Mouse (Mus musculus) liver, embryonic 11.5 days (tissue): Measurements from ENCODE around the gene Rhbdl3. TPM values are rescaled to one million over a fixed set of nuclear protein-coding genes. Genes with fewer than 3 reads are reported as not detected.
"Not testable (repeated sequence)": the region's sequence is repeated elsewhere in the genome, so short reads cannot be mapped to it uniquely, and the experiment has no call there.

Experiments
- ATAC-seq: fragments of 200-750 bp; cut with Nextera tagmentation; replicated peaks from 2 replicates; pipeline ENCODE4 v1.8.0; 2017; ENCODE audit warnings: moderate number of reproducible peaks, mild to moderate bottlenecking, moderate TSS enrichment, moderate library complexity; ENCODE audit not compliant: low FRiP score
- DNase-seq: peaks from one replicate; pipeline ENCODE4 v3.0.0-alpha.2; 2017; ENCODE audit warnings: low spot score
- H3K27ac ChIP-seq: fragments of 300-500 bp; sonication (generic); 2 replicates; pipeline ENCODE4 v1.5.1; 2014; ENCODE audit warnings: mild to moderate bottlenecking, low read depth, low read length, control low read depth
- H3K27me3 ChIP-seq: fragments of 300-500 bp; sonication (generic); replicated peaks from 2 replicates; pipeline ENCODE4 v1.6.1; 2014; ENCODE audit warnings: low read length, mixed read lengths; ENCODE audit not compliant: control insufficient read depth, insufficient read depth
- H3K36me3 ChIP-seq: fragments of 300-500 bp; sonication (generic); 2 replicates; pipeline ENCODE4 v1.6.1; 2014; ENCODE audit warnings: mild to moderate bottlenecking, low read length, moderate library complexity, mixed read lengths; ENCODE audit not compliant: control insufficient read depth, insufficient read depth
- H3K4me1 ChIP-seq: fragments of 300-500 bp; sonication (generic); replicated peaks from 2 replicates; pipeline ENCODE4 v1.6.1; 2014; ENCODE audit warnings: low read length, mixed read lengths; ENCODE audit not compliant: control insufficient read depth, insufficient read depth
- H3K4me2 ChIP-seq: fragments of 300-500 bp; sonication (generic); 2 replicates; pipeline ENCODE4 v1.6.1; 2014; ENCODE audit warnings: mild to moderate bottlenecking, control low read depth, moderate library complexity
- H3K4me3 ChIP-seq: fragments of 300-500 bp; sonication (generic); 2 replicates; pipeline ENCODE4 v1.5.1; 2014; ENCODE audit warnings: low read depth, low read length, control low read depth
- H3K9ac ChIP-seq: fragments of 300-500 bp; sonication (generic); 2 replicates; pipeline ENCODE4 v1.6.1; 2014; ENCODE audit warnings: low read depth, low read length, control low read depth
- H3K9me3 ChIP-seq: fragments of 300-500 bp; sonication (generic); 2 replicates; pipeline ENCODE4 v1.6.1; 2016; ENCODE audit warnings: low read length, inconsistent platforms, mixed read lengths; ENCODE audit not compliant: control insufficient read depth
- WGBS: fragments of 180-500 bp; shearing (Covaris S2); extraction: QIAGEN DNeasy Blood & Tissue Kit; methylation state at CpG from one replicate; pipeline ENCODE4 v1.1.7; 2014; 5-methylcytosine and 5-hydroxymethylcytosine counted together
- polyA plus RNA-seq: library from polyadenylated mRNA; unstranded; fragments of >200 nt; fragmentation: Nextera tagmentation; extraction: Ambion mirVana; gene quantifications from 2 replicates; pipeline ENCODE4 v1.2.1, GENCODE M21; 2014

Gene Rhbdl3
- polyA plus RNA-seq, 1 experiment from 2014 or later, result 0.60 TPM

- no peak for DNase-seq
- no peaks in the 10 kb centered on the region for H3K9me3 ChIP-seq
- H3K9ac ChIP-seq, result no peak overlapping the region
- H3K4me3 ChIP-seq, result no peak overlapping the region
- WGBS, result 32% methylated on average over 4 of the region's 4 CpGs
- H3K36me3 ChIP-seq, result no peaks in the 10 kb centered on the region; the same call in 1 of the 2 replicates
- no peak for ATAC-seq
- no peak overlapping the region for H3K27ac ChIP-seq
- no peak overlapping the region for H3K4me2 ChIP-seq
- H3K27me3 ChIP-seq, result no peaks in the 10 kb centered on the region
- H3K4me1 ChIP-seq, result no peaks in the 10 kb centered on the region
Measured at GRCm38 (mm10) chr11:80354832-80355231, 54.1 kb downstream of the Rhbdl3 start.

- no peaks in the 10 kb centered on the region for H3K4me1 ChIP-seq
- WGBS, result 90% methylated on average over 1 of the region's 1 CpGs
Measured at GRCm38 (mm10) chr11:80368949-80369348, 68.2 kb downstream of the Rhbdl3 start.

GRCm38 (mm10) chr11:80376651-80377050, 75.9 kb downstream of the Rhbdl3 start:
- H3K36me3 ChIP-seq, result peaks cover 7% of the 10 kb centered on the region
- no peak overlapping the region for H3K4me3 ChIP-seq
- peaks cover 7% of the 10 kb centered on the region for H3K4me1 ChIP-seq
- H3K9ac ChIP-seq, result no peak overlapping the region
- no peaks in the 10 kb centered on the region for H3K27me3 ChIP-seq
- DNase-seq (no peak), ATAC-seq (0 out of 2 replicates have a peak, but pooled peaks have one; percentile 8)
- WGBS, result 66% methylated on average over 4 of the region's 4 CpGs
- peak overlapping the region; percentile 77 for H3K4me2 ChIP-seq
- H3K9me3 ChIP-seq, result no peaks in the 10 kb centered on the region
- no peak overlapping the region for H3K27ac ChIP-seq

More at GRCm38 (mm10) chr11:80368949-80369348, 68.2 kb downstream of the Rhbdl3 start:
- no peak for ATAC-seq
- Histone ChIP-seq H3K36me3 (peaks cover 12% of the 10 kb centered on the region), H3K4me2 (no peak overlapping the region), H3K4me3 (no peak overlapping the region), H3K9me3 (no peaks in the 10 kb centered on the region), H3K9ac (no peak overlapping the region), H3K27ac (no peak overlapping the region), H3K27me3 (no peaks in the 10 kb centered on the region)
- DNase-seq, result no peak

GRCm38 (mm10) chr11:80377712-80378451, 77.2 kb downstream of the Rhbdl3 start, which contains the start of gene 5730455P16Rik:
Gene 5730455P16Rik, minus strand, starts transcription at chr11:80378034.
- peak within 1 kb of the TSS; percentile 84 for H3K27ac ChIP-seq
- 2% methylated on average over 42 of the region's 43 CpGs for WGBS
- H3K9ac ChIP-seq, result peak within 1 kb of the TSS; percentile 90
- DNase-seq, result peak; percentile 89
- H3K9me3 ChIP-seq, result no peaks in the 10 kb centered on the region
- H3K4me2 ChIP-seq, result peak within 1 kb of the TSS; percentile 77
- peaks cover 7% of the 10 kb centered on the region for H3K36me3 ChIP-seq
- ATAC-seq, result peak; percentile 80
- peaks cover 7% of the 10 kb centered on the region for H3K4me1 ChIP-seq
- peak within 1 kb of the TSS; percentile 73 for H3K4me3 ChIP-seq
- H3K27me3 ChIP-seq, result no peaks in the 10 kb centered on the region

GRCm38 (mm10) chr11:80378452-80379068, 77.8 kb downstream of the Rhbdl3 start:
- not testable (repeated sequence) for H3K27me3 ChIP-seq, H3K9me3 ChIP-seq, H3K4me1 ChIP-seq, ATAC-seq, H3K36me3 ChIP-seq, DNase-seq, H3K27ac ChIP-seq
- WGBS, result 54% methylated on average over 2 of the region's 2 CpGs
- H3K4me3 ChIP-seq, result peak overlapping the region; percentile 73
- H3K4me2 ChIP-seq, result peak overlapping the region; percentile 77
- peak overlapping the region; percentile 90 for H3K9ac ChIP-seq

- H3K4me3 ChIP-seq, DNase-seq, H3K9me3 ChIP-seq, H3K27ac ChIP-seq, H3K27me3 ChIP-seq, H3K9ac ChIP-seq, H3K4me1 ChIP-seq, H3K4me2 ChIP-seq, H3K36me3 ChIP-seq, ATAC-seq: not testable (repeated sequence)
- 93% methylated on average over 7 of the region's 7 CpGs for WGBS
Measured at GRCm38 (mm10) chr11:80379184-80379583, 78.5 kb downstream of the Rhbdl3 start.

- Histone ChIP-seq H3K4me2 (peak overlapping the region; percentile 74), H3K27ac (peak overlapping the region; percentile 95), H3K9me3 (no peaks in the 10 kb centered on the region), H3K27me3 (no peaks in the 10 kb centered on the region), H3K9ac (peak overlapping the region; percentile 100), H3K4me3 (peak overlapping the region; percentile 95), H3K36me3 (peaks cover 17% of the 10 kb centered on the region), H3K4me1 (peaks cover 16% of the 10 kb centered on the region)
- ATAC-seq (peak; percentile 23; the same call in 1 of the 2 replicates), DNase-seq (peak; percentile 38)
- WGBS, result 2% methylated on average over 12 of the region's 12 CpGs
Measured at GRCm38 (mm10) chr11:80382626-80383018, 81.9 kb downstream of the Rhbdl3 start.

GRCm38 (mm10) chr11:80383019-80383625, 82.4 kb downstream of the Rhbdl3 start, which contains the start of gene Zfp207:
Gene Zfp207, plus strand, starts transcription at chr11:80383279.
- Histone ChIP-seq H3K9me3 (no peaks in the 10 kb centered on the region), H3K9ac (peak within 1 kb of the TSS; percentile 100), H3K4me1 (peaks cover 16% of the 10 kb centered on the region), H3K27me3 (no peaks in the 10 kb centered on the region), H3K36me3 (peaks cover 22% of the 10 kb centered on the region), H3K4me3 (peak within 1 kb of the TSS; percentile 95), H3K27ac (peak within 1 kb of the TSS; percentile 95), H3K4me2 (peak within 1 kb of the TSS; percentile 82)
- WGBS, result under 1% methylated on average over 33 of the region's 33 CpGs
- ATAC-seq, result peak; percentile 88
- DNase-seq, result peak; percentile 94
